Mouse (Mus musculus) urinary bladder, postnatal 25 days (tissue): ENCODE data around the gene Toporsl.

Experiments used
- DNase-seq: peaks from one replicate; pipeline ENCODE4 v3.0.0; 2022; ENCODE audit warnings: low spot score

The Toporsl gene

DNA sequence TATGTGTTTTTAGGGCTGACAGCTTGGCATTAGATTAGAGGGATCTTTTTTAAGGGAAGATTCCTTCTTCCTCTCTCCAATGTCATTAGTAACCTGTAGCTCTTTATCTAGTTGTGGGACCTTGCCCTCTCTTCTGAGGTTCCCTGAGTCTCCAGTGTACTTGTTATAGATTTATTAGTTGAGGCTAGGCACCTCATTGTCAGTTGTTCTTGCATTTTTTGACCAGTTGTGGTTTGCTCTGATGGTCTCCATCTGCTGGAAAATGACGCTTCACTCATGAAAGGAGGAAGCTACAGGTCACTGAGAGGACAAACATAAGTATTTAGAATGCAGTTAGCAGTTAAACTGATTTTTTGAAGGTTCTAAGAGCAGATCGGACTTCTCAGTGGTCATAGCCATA, at the start of gene Toporsl:
TSS of gene Toporsl (plus strand) at position 348 of the 400 bp plus-strand sequence.
- DNase-seq: no peak

DNA sequence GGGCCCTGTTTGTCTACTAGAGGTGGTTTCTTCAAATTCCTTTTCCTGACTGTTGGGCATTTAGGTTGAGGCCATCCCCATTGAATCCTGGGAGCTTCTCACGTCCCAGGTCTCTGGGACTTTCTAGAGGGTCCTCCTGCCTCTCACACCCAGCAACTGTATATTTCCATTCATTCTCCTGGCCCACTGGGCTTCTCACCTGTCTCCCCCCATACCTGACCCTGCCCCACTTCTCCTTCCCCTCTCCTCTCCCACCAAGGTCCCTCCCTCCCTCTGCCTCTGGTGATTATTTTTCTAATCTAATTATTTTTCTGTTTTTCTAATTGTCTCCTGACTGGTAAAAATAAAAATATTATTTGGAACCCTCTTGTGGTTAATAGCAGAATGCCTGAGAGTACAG, 38.4 kb upstream of the Toporsl start:
- no peak for DNase-seq

DNA sequence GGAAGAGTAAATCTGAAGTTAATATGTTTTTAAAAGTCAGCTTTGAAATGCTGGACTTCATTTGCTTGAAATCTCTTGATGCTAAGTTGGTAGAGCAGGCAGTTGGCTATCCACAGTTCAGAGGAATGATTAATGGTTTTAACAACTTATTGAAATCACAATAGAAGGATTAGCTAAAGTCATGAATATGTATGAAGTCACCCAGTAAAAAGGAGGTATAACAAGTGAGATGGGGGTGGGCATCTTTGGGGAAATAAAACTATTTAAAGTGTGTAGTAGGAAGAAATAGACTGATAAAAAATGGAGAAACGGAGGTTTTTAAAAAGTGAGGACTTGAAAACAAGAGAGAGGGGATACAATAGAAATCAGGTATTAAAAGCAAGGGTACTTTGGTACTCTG, 38.0 kb upstream of the Toporsl start:
- no peak for DNase-seq

DNA sequence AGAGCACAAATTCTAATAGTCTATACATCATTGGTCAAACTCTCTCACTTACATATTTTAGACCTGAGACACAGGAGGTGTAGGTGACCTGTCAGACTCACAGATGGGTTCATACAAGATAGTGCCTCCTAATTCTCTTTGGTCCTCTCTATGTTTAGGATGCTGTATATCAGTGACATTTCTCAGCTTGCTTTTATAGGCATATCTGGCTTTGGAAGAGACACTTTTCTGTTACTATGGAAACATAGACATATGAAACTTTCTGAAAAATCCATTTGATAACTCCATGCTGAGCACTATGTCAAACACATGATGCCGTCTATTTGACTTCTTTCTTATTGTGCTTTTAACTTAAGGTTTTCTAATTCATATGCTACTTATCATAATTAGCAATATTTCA, 32.2 kb upstream of the Toporsl start:
- no peak for DNase-seq

DNA sequence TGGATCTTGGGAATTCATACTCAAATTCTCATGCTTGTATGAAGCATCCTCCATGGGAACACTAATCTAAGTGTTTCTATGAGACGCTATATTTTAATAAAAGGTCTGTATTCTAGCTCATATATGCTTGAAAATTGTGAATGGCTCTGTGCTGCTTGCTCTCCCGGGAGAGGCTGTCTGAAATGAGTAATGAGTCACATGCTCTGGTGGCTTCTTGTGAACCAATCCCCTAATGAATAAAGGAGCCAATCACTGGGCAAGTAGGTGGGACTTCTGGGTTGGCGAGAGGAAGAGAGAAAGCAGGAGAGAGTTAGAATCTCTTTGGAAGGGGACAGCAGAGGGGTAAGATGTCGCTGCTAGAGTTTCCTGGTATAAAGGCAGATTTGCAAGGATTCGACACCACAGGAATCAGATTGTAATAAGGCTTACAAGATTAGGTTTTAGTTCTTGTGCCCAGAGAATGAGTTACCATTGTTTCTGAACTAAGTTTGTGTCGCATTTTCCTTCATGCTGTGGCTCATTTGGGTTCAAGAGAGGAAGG, 9.8 kb upstream of the Toporsl start:
- DNase-seq: no peak

DNA sequence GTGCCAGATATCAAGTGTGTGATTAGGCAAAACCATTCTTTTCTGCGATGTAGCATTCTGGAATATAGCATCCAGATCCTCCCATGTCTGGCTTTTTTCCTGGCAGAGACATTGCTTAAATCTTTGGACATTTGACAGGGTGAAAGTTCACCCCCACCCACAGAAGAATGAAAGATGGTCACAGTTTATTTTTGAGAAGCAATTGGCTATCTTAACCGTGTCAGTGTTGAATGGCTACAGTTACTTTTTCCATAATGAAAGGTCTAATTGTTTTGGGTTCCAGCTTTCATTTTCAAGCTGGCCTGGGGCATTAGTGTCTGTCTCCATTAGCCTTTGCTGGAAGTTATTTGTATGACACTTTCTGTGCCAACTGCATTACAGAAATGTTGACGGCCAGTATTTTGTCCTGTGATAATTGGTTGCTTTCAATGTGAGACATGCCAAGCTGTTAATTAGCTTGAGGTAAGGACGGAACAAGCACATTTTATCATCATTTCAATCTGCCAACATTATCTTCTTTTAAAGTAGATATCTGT, 2.2 kb upstream of the Toporsl start:
- no peak for DNase-seq

DNA sequence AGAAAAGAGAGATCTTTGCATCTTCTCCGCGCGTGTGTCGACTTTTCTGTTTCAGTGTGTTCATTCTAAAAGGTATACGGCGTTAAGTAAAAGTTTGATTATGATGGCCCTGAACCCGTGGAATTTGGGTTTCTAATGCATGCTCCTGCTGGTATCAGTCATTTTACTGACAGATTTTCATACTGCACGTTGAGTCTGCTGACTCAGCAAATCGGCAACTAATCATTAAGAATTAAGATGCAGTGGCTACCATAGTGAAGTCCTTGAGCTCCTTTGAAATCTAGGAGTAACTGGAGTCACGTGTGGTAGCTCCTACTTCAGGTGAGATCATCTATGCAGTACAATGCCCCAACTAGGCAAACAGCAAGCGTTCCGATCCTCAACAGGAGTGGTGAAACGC, 1.4 kb upstream of the Toporsl start:
- no peak for DNase-seq

DNA sequence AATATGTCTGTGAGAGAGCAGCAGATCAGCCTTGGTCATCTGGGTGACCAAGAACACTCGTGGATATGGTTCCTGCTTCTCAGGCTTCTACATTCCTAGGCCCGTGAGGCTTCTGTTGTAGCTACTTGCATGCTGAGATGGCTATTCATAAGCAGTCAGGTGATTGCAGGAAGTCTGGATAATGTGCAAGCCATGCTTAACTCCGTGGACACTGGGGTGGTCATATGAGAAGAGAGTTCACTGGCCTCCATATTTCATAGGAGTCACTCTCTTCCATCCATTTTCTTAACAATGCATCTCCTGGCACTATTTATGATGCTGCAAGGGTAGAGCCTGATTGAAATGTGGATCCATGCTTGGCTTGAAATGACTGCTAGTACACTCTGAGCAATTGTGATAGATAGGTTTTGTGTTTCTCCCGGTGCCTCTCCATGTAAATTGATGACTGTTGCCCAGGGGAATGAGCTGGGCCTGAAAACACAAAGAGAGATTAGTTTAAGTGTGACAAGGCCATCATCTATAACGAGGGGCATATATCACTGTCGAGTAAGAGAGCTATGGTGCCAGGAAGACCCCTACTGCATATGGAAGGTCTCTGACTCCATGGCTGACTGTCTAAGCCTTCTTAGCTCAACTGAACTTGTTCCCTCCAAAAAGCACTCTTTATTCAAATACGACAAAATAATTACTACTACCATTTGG, 2.3 kb downstream of the Toporsl start:
- no peak for DNase-seq

DNA sequence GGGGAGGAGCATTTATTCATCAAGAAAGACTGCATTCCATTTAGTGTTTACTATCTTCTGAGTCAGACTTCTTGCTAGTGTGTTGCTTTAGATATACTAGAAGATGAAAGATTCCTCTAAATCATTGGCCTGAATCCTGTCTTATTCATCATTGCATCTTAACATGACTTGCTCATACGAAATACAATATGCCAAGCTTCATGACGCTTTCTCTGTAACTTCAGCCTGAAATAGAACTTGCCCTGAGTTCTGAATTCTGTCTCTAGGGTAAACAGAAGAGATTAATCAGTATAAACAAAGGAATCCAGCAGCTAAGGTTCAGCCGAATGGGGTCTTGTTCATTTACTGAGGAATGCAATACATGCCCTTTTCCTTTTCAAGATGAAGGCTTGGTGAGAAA, 10.8 kb downstream of the Toporsl start:
- no peak for DNase-seq

DNA sequence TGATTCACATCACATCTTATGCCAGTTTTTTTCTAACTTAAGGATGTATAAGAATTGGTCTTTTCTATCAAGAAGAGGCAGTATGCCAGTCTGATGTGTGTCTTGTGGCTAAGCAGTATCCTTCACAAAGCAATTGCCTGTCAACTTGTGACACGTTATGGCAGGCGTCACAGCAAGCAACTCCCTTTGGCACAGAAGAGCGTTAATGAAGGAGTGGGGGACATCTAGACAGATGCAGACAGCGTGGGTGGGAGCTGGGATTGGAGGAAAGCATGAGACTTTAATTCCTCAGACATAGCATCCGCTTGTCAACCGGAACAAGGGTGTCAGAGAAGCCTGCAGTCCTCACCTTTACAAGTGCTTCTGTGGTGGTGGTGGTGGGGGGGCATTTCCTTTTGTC, 38.9 kb downstream of the Toporsl start:
- no peak for DNase-seq

DNA sequence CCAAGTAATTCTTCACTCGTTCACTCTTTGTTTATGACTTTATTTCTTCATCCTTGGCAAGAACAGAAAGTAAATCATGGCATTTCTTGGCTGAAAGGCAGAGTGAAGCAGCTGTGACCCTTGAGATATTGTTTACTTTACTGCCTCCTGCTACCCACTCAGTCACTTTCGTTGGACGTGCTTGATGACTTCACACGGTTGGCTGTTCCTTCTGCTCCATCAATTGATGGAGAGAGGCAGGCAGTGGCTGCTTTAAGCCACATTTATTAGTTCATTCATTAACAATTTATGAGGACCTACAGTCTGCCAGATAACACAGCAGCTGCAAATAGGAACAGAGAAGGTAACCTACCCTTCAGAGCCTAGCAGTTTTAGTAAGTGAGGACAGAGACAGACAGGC, 51.7 kb downstream of the Toporsl start:
- no peak for DNase-seq

DNA sequence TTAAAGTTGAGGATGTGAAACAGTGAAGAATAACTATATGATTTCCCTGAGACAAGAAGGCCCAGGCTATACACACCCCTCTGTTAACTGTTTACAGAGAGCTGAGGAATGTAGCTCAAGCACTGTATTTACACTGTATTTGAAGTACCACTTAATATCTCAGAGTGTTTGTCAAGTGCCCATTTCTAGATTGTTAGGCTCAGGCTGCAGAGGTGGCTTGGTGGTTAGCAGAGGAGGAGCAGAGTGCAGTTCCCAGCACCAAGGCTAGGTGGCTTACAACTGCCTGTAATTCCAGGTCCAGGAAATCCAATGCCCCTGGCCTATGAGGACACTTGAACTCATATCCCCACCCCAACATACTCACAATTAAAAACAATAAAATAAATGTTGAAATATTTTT, 63.6 kb downstream of the Toporsl start:
- DNase-seq: no peak

DNA sequence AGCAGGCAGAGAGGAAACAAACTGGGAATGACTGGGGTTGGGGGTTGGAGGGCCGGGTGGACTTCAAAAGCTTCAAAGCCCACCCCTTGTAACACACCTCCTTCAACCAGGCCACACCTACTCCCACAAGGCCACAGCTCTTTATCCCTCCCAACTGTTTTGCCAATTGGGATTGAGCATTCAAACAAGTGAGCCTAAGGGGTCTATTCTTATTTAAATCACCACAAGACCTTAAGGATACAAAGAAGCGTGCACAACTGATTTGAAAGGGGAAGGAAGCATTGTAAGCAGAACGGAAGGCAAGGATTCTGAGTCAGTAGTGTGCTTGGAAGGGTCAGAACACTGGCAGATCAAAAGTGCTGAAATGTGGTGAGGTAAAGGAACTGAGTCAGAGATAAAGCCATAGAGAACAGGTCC, 64.6 kb downstream of the Toporsl start:
- no peak for DNase-seq

DNA sequence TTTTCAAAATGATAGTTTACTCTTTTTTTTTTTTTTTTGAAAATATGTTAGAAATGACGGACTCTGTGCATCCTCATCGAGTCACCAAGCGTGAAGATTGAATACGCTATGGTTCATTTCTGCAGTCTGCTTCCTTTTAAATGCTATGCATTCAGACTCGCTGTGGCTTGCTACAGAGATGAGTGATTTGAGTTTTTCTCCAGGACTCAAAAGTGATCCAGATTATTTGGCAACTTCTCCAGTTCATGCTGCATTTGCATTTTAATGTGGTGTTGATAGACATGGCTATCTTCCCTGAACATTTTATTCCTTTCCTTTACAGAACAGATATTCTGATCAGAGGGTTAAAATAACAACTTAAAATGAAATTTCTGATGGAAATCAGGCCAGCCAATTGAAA, 65.2 kb downstream of the Toporsl start:
- no peak for DNase-seq
